Mouse (Mus musculus) right cerebral cortex, postnatal 4 days (tissue): ENCODE data around the gene Sash1.

Experiments used
- DNase-seq: peaks from one replicate; pipeline ENCODE4 v3.0.0-alpha.2; 2022

The Sash1 gene

DNA sequence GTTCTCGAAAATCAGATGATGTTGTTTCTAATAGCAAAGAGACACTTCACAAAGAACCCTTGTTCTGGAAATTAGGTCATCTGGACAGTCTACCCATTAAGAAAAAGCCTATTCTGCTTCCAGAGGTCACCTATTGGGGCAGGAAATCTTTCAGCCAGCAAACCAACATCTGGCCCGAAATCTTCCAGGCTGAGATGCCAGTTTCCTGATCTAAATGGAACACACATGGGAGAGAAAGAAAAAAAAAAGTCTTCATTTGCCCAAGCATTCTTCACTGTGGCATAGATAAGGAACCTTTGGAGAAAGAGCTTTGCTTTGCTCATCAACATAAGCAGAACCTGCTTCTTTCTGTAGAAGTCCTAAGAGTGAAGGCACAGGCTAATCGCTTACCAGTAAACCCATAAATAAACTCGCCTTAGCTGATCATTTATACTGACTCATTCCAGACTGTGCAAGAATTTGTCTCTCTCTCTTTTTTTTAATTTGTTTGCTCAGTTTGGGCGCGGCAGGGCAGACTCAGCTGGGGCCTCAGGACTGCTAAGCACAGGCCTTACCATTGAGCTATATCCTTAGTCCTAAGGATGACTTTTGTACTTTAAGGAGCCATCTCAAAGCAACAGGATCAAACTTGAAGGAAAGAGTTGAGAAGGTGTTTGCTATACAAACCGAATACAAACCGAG lies 13.1 kb upstream of the Sash1 start:
- DNase-seq = no peak

DNA sequence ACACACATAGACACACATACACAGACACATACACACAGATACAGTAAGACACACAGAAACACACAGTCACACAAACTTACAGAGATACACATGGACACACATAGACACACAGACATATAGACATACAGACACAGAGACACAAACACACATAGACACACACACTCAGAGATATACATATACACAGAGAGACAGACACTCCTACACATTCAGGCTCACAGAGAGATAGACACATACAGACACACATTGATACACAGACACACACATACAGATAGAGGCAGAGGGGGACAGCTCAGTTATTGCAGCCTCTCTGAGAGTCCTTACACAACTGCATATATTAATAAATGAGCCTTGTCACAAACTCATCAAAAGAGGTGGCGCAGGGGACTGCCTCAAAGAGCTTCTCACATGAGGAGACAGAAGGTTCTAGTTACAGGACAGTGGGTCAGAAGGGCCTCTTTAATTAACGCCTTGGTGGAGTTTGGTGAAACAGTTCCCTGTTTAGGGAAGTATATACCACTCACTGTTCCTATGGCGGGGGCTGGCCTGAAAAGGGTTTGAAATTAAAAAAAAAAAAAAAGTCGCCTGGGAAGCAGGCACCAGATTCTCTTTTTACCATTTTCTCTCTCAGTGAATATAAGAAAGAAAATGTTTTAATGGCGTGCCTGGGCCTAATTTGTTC lies 12.4 kb upstream of the Sash1 start:
- DNase-seq = no peak

DNA sequence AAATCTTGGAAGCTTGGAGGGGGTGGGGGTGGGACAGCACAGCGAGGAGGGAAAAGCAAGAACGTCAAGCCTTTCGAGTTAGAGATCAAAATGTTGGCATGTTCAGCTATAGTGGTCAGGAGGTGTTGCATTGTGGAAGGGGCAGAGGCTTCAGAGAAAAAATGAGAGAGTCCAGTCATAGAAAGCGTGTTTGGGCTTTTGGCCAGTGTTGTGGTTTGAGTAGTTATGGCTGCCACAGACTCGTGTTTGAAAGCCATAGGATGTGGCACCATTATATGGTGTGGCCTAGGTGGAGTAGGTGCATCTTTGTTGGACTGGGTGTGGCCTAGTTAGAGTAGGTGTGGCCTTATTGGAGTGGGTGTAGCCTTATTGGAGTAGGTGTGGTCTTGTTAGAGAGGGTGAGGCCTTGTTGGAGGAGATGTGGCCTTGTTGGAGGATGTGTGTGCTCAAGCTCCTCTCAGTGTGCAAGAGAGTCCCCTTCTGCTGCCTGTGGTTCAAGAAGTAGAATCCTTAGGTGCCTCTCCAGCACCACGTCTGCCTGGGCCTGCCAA lies 9.2 kb upstream of the Sash1 start:
- no peak for DNase-seq

DNA sequence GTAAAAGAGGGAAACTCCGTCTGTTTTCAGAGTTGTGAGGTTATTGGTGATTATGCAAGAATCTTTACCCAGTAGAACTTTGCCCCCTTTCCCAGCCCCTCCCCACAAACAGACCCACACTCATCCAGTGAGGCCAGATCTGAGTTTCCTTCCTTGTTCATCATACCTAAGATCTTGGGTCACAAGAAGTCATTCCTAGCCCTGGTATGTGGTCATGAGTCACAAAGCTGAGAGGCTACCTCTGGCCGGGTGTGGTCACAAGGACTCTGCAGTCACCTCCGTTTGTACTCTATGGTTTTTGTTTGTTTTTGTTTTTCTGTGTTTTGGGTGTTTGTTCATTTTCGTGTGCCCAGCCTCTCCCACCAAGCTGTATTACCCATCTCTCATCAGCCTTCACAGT lies 4.6 kb upstream of the Sash1 start:
- no peak for DNase-seq

DNA sequence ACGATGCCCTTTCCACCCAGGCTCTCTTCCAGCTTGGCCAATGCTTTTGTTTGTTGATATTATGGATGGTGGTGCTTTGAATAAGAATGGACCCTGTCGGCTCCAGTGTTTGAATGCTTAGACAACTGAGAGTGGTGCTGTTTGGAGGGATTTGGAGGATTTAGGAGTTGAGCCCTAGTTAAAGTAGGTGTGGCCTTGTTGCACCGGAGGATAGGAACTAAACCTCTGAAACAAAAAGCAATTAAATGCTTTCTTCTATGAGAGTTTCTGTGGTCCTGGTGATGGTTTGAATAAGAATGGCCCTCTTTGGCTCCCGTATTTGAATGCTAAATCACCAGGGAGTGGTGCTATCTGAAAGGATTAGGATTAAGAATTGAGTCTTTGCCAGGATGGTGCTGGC lies 3.5 kb upstream of the Sash1 start:
- DNase-seq = no peak

DNA sequence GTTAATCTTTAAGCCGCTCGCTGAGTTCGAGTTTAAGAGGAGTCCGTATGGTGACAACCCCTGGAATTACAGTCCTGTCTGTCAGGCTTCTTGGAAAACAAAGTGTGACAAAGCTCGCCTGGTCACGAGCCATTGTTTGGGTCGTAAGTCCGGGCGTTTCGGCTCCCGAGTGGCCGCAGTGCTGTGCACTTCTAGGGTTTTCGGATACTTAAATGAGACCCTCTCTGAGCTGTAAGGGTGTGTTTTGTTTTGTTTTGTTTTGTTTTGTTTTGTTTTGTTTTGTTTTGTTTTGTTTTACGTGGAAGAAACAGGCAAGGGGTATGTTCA lies 621 bp upstream of the Sash1 start:
- no peak for DNase-seq

DNA sequence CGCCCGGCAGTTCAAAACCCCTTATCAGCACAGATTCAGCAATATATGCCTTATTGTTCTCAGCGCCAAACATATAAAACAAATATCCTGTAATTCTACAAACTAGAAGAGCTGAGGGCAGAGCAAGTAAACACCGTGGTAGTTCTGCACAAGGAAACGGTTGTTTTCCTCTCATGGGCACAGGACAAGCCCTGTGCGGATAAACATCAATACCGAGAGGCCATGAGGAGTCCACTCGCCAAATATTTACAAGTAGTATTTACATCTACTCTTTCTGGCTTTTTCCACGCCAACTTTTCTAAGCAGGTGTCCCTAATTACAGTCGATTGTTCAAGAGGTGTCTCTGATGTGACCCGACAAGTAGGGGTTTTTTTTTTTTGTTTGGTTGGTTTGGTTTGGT lies 669 bp downstream of the Sash1 start:
- DNase-seq = no peak

DNA sequence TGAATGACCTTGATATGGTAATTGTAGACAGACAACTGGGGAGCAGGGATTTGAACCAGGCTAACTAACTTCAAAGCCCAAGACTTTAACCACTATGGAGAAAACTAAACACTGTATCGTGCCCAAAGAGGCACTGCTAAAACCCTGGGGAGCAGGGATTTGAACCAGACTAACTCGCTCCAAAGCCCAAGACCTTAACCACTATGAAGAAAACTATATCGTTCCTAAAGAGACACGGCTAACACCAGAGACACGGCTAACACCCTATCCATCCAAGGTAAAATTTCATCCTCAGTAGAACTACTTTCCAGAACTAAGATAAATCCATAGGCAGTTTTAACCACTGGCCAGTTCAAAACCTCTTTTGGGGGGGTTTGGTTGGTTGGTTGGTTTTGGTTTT lies 1.3 kb downstream of the Sash1 start:
- DNase-seq = no peak

DNA sequence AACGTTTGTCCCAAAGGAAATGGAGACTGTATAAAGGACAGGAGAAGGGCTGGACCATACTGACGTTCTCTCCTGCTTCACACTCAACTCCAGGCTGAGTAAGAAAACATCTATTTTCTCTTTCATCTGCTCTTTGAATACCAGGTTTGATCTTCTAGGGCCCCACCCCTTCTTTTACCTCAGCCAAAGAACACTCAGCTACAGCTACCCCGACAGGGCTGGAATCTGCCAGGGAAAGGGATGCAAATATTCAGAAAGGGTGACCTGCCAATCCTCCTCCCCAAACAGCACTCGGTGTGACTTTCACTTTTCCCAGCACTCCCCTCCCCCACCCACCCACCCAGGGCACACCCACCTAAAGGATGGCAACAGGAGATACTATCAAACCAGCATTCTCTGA lies 2.2 kb downstream of the Sash1 start:
- DNase-seq = no peak

DNA sequence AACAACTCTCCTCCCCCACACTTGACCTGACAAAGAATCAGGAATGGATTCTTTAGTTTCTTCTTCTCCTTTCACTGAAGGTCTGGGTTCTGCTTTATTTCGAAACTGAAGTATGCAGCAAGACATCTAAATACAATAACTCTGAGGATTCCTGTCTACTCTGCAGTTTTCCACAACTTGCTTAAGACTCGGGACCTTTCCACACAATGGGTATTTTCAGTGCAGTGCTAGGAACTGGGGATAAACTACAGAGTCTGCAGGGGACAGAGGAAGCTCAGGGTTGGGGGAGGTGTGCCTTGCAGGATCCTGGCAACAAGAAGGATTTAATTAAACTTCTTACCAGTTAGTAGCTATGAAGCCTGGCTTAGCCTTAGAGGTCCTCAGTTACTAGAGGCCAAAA lies 4.1 kb downstream of the Sash1 start:
- DNase-seq = no peak

DNA sequence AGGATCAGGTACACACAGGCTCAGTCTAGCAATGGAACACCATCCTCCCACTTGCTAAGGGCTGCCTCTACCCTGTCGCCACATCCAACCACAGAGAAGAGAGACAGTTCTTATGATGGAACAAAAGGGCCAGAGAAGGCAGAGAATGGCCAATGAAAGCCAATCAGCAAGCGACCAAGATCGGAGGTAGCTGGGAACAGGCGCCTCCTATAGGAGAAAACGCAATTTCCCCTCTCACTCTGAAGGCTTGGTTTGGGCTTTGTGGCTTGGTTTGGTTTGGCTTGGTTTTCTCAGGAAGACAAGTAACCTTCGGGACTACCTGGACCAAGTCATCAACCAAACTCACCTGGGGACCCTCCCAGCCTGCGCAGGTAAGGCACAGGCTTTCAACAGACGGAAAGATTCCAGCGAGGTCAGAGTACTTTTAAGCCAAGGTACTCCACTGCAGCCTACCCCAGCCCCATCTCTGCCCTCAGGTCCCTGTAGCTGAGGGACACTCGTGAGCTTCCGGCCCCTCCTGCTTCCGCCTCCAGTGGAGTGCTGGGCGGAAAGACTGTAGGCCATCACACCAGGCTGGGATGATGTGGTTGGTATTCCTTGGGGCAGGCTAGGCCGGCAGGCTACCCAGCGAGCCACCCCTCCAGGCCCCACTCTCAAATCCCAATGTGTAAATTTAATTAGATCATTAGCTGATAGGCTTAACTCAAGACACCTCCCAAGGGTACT lies 4.8 kb downstream of the Sash1 start:
- DNase-seq = no peak

DNA sequence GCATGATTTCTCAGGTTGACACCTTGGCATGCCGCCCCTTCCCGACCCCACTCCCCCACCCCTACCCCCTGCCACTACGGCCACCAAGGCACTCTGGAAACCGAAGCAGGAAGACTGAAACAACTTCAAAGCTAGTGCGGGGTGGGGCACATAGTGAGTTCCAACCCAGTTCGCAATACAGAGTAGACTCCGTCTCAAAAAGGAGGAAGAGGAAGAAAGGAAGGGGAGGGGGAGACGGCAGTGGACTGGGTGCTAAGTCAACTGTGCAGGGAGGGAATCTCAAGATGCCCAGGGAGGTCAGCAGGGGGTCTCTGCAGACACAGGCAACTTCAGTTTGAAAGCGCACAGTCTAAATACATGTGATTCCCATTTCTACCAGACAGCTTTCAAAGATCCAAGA lies 7.0 kb downstream of the Sash1 start:
- no peak for DNase-seq

DNA sequence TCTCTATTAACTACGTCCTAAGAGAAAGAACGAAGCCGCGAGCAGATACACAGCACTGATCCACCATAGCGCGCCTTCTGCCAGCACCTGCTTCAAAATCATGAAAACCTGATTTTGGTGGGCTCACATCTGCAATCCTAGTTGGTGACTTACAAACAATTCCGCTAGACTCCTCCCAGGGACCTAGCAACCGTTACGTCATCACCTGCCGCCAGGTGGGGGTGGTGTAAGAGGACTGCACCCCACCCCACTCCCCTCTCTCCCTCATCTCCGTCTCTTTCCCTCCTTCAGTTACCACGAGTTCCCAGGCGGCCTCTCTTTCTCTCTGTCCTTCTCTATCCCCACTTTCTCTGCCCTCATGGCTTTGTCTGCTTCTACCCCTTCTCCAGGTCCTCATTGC lies 7.5 kb downstream of the Sash1 start:
- no peak for DNase-seq

DNA sequence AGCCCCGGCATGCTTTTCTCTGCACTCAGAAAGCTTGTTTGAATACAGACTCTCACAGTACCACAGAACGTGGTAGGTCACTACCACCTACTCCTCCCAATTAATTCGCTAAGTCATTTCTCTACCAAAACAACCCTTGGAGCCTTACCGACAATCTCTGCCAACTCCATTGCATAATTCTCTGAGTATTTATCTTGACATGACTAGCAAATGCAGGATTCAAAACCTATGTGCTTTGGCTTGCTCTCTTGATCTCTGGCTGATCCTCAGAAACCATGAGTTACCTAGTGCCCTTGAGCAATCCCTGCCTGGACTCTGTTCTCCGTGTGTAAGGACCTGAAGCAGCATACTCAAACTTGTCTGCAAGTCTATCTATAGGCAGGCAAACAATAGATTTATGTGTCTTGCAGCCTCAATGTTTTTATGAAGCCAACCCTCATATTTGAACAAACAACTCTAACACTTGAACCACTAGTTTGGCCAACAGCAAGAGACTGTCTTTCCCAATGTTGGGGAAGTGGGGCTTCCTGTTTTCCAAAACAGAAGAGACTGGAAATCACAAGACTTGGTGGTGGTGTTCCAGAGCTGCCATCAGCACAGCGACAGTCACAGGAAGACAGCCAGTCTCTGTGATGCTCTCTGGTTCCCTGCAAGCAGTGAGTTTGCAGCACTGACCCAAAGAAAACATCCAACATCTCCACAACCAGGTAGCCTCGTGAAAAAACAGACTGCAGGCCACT lies 12.1 kb downstream of the Sash1 start:
- DNase-seq = no peak

DNA sequence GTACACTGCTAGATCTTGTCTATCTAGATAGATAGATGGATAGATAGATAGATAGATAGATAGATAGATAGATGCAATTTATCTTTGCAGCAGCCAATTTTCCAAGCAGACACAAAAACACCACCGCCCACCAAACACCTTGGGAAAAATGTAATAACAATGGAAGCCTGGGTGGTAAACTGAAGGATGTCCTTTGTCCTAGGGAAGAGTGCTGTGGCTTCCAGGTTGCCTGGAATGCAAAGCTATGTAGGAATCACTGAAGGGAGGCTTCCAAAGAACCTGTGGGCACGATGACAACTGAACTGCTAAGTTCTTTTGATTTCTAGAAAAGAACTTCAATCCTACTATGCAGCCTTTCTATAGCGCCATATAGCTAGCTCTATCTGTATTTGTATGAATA lies 13.1 kb downstream of the Sash1 start:
- no peak for DNase-seq

DNA sequence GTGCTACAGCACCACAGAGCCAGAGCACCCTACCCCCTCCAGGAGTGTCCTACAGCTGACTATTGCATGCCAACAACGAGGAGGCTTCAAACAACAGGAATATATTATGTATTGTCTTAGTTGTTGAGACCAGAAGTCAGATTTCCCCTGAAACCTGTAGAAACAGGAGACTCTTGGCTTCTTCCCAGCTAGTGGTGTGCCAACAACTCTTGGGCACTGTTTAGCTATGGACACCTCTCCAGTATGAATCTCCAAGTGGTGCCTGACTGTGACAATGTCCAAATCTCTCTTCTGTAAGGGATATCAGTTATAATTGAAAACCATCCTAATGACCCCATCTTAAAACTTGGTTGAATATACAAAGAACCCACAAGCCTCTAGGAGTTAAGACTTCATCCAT lies 13.9 kb downstream of the Sash1 start:
- DNase-seq = no peak

DNA sequence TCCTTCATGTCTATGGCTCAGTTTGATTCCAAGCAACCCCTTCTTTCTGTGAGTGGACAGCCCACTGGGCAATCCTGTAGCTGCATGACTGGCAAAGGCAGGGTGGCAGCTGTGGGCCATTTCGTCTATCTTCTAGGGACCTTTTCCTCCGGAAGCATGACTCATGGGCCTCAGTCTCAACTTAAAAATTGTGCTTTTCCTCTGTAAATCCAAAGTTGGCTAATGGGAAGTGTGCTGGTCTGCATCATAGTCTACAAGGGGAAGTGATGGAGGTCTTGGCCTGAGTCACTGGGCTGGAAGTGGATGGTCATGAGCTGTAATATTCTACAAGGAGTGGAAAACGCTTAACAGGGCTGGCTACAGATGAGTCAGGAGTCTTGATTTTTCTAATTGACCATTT lies 15.5 kb downstream of the Sash1 start:
- DNase-seq = no peak

DNA sequence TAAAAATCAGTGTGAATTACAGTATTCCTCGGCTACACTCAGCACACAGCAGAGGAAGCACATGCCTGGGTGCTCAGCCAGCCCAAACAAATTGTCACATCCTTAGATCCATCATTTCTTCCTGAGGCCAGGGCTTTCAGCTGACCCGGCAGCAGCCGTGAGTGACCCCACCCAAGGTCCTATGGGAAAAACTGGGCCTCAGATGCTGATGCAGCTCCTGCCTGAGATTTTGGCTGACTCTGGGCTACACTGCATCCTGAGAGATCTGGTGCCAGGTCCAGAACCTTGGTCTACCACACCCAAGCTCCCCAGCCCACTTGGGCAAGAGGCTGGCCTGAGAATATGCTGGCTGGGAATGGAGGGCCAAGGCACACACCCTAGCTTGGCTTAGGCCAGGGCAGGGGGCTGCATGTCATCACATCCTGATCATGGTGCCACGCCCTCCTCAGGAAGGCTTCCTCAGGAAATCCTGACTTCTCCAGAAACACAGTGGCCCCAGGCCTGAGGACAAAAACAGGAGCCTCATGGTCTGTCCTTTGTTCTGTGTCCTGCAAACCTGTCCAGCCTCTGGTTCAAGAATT lies 19.7 kb downstream of the Sash1 start:
- DNase-seq = no peak

DNA sequence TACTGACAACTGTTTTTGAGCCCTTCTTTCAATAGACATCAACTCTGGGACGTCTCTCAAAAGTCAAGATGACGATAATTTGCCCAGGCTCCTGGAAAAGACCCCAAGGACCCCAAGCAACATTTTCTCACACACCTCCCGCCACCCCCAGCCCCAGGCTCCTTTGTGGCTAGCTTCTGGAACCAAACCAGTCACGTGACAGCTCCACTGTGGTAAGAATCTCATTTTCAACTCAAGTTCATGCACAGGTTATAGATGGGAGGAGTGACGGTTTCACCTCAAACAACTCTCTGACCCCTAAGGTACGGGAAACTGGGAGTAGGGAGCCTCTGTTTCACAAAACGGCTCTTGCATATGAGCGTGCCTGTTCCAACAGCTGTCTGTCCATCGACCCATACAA lies 25.2 kb downstream of the Sash1 start:
- DNase-seq = no peak

DNA sequence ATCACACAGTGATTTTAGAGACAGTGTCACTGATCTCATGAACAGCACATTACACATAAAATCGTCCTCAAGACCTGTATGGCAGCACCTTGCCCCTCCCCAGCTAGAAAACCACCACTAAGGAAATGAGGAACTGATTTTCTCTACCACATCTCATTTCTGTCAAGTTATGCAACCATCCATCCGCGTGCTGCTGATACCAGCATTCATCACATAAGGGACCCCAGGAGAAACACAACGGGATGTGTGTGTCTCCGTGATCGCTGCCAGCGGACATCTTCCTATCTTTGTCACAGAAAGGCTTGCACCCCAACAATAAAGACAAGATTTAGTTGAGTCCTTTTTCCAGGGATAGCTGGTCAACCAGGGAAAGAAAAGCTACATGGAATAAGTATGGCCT lies 27.2 kb downstream of the Sash1 start:
- no peak for DNase-seq

DNA sequence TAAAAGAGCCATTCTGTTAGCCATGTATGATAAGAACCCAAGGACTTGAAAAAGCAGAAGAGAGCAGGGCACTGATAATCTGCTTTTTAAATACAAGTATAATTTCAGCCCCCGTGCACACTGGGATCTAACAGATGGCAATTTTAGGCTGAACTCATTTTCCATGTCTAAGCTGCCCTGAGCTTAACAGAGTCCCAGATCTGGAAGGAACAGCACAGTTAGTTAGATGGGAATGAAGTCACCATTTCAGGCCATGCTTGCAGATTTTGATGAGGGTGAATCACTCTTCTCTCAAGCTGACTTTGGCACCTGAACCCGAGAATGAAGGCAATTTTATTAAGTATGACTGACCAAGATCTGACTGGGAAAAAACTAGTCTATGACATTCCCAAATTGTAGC lies 28.9 kb downstream of the Sash1 start:
- DNase-seq = no peak

DNA sequence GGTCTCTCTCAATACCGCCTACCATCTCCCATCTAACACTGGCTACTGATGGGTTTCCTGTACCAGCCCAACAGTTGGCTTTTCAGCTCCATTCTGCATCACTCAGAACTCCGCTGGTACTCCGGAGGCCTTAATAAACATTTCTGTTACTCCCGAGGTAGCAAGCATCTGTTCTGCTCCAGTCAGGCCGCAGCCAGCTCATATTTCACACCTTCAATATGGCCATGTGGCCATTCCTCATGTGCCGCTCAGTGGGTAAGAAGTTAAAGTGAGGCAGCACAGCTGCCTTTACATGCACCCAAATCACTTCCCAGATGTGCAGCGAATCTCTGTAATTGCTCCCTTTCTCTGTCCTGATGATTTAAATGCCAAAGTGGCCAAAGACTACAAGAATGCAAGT lies 32.5 kb downstream of the Sash1 start:
- DNase-seq = no peak

DNA sequence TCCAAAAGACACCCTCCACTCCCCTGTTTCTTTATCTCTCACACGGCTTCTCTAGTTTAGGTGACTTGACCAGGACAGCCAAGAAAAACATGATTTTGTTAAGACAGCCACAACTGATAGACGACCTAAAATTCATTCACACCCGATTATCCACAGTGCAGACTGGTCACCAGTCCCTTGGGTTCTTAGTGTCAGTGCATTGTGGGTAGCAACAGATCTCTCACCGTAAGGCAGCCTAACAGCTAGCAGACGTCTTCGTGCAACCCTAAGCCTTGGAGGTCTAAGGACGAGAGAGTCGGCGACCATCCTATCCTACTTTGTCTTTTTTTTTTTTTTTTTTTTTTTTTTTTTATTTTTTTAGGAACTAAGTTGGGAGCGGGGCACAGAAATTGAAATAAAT lies 34.2 kb downstream of the Sash1 start:
- DNase-seq = no peak
